ENCODE assay signal across 12 mouse cellular contexts in genomic region chrX:102082340-102082739, GRCm38 (mm10). TPM values are rescaled to one million over a fixed set of nuclear protein-coding genes. Genes with fewer than 3 reads are reported as not detected.
A peak's percentile ranks its signal among the peaks of the same experiment; 100 is the strongest.
DNase-seq lines count a peak whose midpoint lies in the region; ATAC-seq and TF ChIP-seq lines count a peak whose summit lies in the region.
"Had no signal": no experiment of that assay in that cellular context is flagged by ENCODE, and none has a peak within 500 bp of the region (broad histone marks: within the 10 kb centered on the region; RNA-seq: fewer than 3 reads in every experiment).

No protein-coding gene starts in this region.

- no peaks in the 10 kb centered on the region for H3K27me3 ChIP-seq in kidney, embryonic 14.5 days (ENCODE audit: control insufficient read depth, insufficient read depth, low read length)
- H3K27me3 ChIP-seq in forebrain, embryonic 15.5 days, result no peaks in the 10 kb centered on the region
- H3K27me3 ChIP-seq in limb, embryonic 13.5 days, result peaks cover 32% of the 10 kb centered on the region; the same call in 1 of the 2 replicates
- H3K27me3 ChIP-seq in neural tube, embryonic 15.5 days (replicated peaks), result 0 out of 2 replicates have a peak, but pooled peaks cover 3% of the 10 kb centered on the region

- H3K9me3 ChIP-seq in kidney, embryonic 14.5 days (ENCODE audit: control insufficient read depth, low read length), result no peaks in the 10 kb centered on the region
- no peaks in the 10 kb centered on the region for H3K9me3 ChIP-seq in forebrain, embryonic 15.5 days
- no peaks in the 10 kb centered on the region for H3K9me3 ChIP-seq in limb, embryonic 13.5 days
- no peaks in the 10 kb centered on the region for H3K9me3 ChIP-seq in neural tube, embryonic 15.5 days (replicated peaks)

- ATAC-seq in kidney, embryonic 14.5 days (ENCODE audit: low FRiP score, low TSS enrichment), result no peak
- ATAC-seq in forebrain, embryonic 15.5 days (replicated peaks), result peak; percentile 30; the same call in 1 of the 2 replicates
- no peak for ATAC-seq in limb, embryonic 13.5 days (ENCODE audit: low FRiP score, low read depth)
- ATAC-seq in neural tube, embryonic 15.5 days (ENCODE audit: low FRiP score), result 0 out of 2 replicates have a peak, but pooled peaks have one; percentile 4

- H3K27ac ChIP-seq in kidney, embryonic 14.5 days (ENCODE audit: low read depth, low read length), result peak overlapping the region; percentile 7; the same call in 1 of the 2 replicates
- H3K27ac ChIP-seq in forebrain, embryonic 15.5 days (replicated peaks), result peak overlapping the region; percentile 94
- H3K27ac ChIP-seq in limb, embryonic 13.5 days, result peak overlapping the region; percentile 69; the same call in 1 of the 2 replicates
- H3K27ac ChIP-seq in neural tube, embryonic 15.5 days (replicated peaks), result peak overlapping the region; percentile 77
- no peak overlapping the region for H3K27ac ChIP-seq in left cerebral cortex, adult 2 months

- TF ChIP-seq CTCF in left cerebral cortex, adult 2 months (IDR thresholded peaks at IDR 0.05), result no peak

- no peak overlapping the region for H3K4me3 ChIP-seq in kidney, embryonic 14.5 days (ENCODE audit: low read length)
- no peak overlapping the region for H3K4me3 ChIP-seq in forebrain, embryonic 15.5 days
- H3K4me3 ChIP-seq in limb, embryonic 13.5 days, result no peak overlapping the region
- no peak overlapping the region for H3K4me3 ChIP-seq in neural tube, embryonic 15.5 days (replicated peaks)
- H3K4me3 ChIP-seq in left cerebral cortex, adult 2 months, result no peak overlapping the region

- H3K36me3 ChIP-seq in kidney, embryonic 14.5 days (ENCODE audit: control insufficient read depth, insufficient read depth, low read length), result no peaks in the 10 kb centered on the region; the same call in 1 of the 2 replicates
- H3K36me3 ChIP-seq in forebrain, embryonic 15.5 days, result no peaks in the 10 kb centered on the region
- peaks cover 8% of the 10 kb centered on the region; the same call in 1 of the 2 replicates for H3K36me3 ChIP-seq in limb, embryonic 13.5 days
- H3K36me3 ChIP-seq in neural tube, embryonic 15.5 days, result no peaks in the 10 kb centered on the region

- no peak for DNase-seq in kidney, postnatal 4 days
- no peak for DNase-seq in adrenal gland, adult 2 months
- DNase-seq in left cerebral cortex, adult 2 months (ENCODE audit: extremely low spot score in 1 of 2, low spot score in 2 of 2), result no peak
- DNase-seq in ovary, postnatal 36 days (ENCODE audit: low spot score), result no peak
- DNase-seq: adrenal gland, adult 8-10 months; kidney, adult 11 months; lung, adult 18-20 months; thymus, postnatal 4 days had no signal

- intact Hi-C loops in left cerebral cortex, adult 2 months (cut with DNase I), result no loop called here

- 53% methylated on average over 5 of the region's 5 CpGs for WGBS in kidney, embryonic 14.5 days
- WGBS in forebrain, embryonic 15.5 days, result 31% methylated on average over 5 of the region's 5 CpGs
- WGBS in limb, embryonic 13.5 days, result 46% methylated on average over 5 of the region's 5 CpGs
- WGBS in neural tube, embryonic 15.5 days, result 18% methylated on average over 5 of the region's 5 CpGs

- H3K4me2 ChIP-seq in kidney, embryonic 14.5 days (replicated peaks; ENCODE audit: low read depth, low read length), result no peak overlapping the region
- H3K4me2 ChIP-seq in forebrain, embryonic 15.5 days (replicated peaks), result peak overlapping the region; percentile 20
- H3K4me2 ChIP-seq in limb, embryonic 13.5 days (replicated peaks), result no peak overlapping the region
- H3K4me2 ChIP-seq in neural tube, embryonic 15.5 days, result no peak overlapping the region

- H3K9ac ChIP-seq in kidney, embryonic 14.5 days (ENCODE audit: low read depth, low read length), result no peak overlapping the region
- no peak overlapping the region for H3K9ac ChIP-seq in forebrain, embryonic 15.5 days (replicated peaks)
- H3K9ac ChIP-seq in limb, embryonic 13.5 days, result no peak overlapping the region
- no peak overlapping the region for H3K9ac ChIP-seq in neural tube, embryonic 15.5 days (replicated peaks)

- 0 out of 2 replicates have a peak, but pooled peaks cover 7% of the 10 kb centered on the region for H3K4me1 ChIP-seq in kidney, embryonic 14.5 days (ENCODE audit: control insufficient read depth, insufficient read depth, low read length)
- peaks cover 31% of the 10 kb centered on the region for H3K4me1 ChIP-seq in forebrain, embryonic 15.5 days
- peaks cover 12% of the 10 kb centered on the region for H3K4me1 ChIP-seq in limb, embryonic 13.5 days
- peaks cover 12% of the 10 kb centered on the region for H3K4me1 ChIP-seq in neural tube, embryonic 15.5 days

RNA-seq across cellular contexts. Expression of gene Rtl5, which starts 11.2 kb away (rescaled TPM):
- polyA plus RNA-seq in kidney, embryonic 14.5 days (2014; fragmentation: Nextera tagmentation; extraction: Ambion mirVana), result 2.0 and 2.6 TPM in 2 replicates
- polyA plus RNA-seq in forebrain, embryonic 15.5 days (2015; fragmentation: Nextera tagmentation; extraction: Ambion mirVana), result 6.3 and 7.5 TPM in 2 replicates
- polyA plus RNA-seq in limb, embryonic 13.5 days (2015; fragmentation: Nextera tagmentation; extraction: Ambion mirVana), result 2.7 and 3.8 TPM in 2 replicates
- 4.7 and 6.3 TPM in 2 replicates for polyA plus RNA-seq in neural tube, embryonic 15.5 days (2015; fragmentation: Nextera tagmentation; extraction: Ambion mirVana)
- total RNA-seq in adrenal gland, adult 2 months (2021), result 1 to 10 TPM; 7.7 to 8.6 TPM
- polyA plus RNA-seq in adrenal gland, adult 2 months (2012; rRNA removed), result 8.2 and 9.8 TPM in 2 replicates
- total RNA-seq in left cerebral cortex, adult 2 months (2021), result 10 to 100 TPM; 20.2 to 25.7 TPM

RNA-seq across cellular contexts. Expression of gene Pin4, which starts 36.9 kb away (rescaled TPM):
- polyA plus RNA-seq in kidney, embryonic 14.5 days (2014; fragmentation: Nextera tagmentation; extraction: Ambion mirVana), result 73.2 and 103 TPM in 2 replicates
- polyA plus RNA-seq in forebrain, embryonic 15.5 days (2015; fragmentation: Nextera tagmentation; extraction: Ambion mirVana), result 61.5 and 71.5 TPM in 2 replicates
- polyA plus RNA-seq in limb, embryonic 13.5 days (2015; fragmentation: Nextera tagmentation; extraction: Ambion mirVana), result 74.8 and 75.3 TPM in 2 replicates
- polyA plus RNA-seq in neural tube, embryonic 15.5 days (2015; fragmentation: Nextera tagmentation; extraction: Ambion mirVana), result 69.9 and 71.6 TPM in 2 replicates
- 10 to 100 TPM; 65.5 to 72.8 TPM for total RNA-seq in adrenal gland, adult 2 months (2021)
- not detected in 2 replicates for polyA plus RNA-seq in adrenal gland, adult 2 months (2012; rRNA removed)
- 10 to 100 TPM; 28.2 to 29.9 TPM for total RNA-seq in left cerebral cortex, adult 2 months (2021)

Comparison
In these comparisons a context has a peak if more than half of its experiments do, and no peak if none do; other contexts are left out.
1. ATAC-seq: peak in forebrain, embryonic 15.5 days (single experiment) and neural tube, embryonic 15.5 days (single experiment); none in kidney, embryonic 14.5 days (single experiment) and limb, embryonic 13.5 days (single experiment).
2. RNA of gene Pin4, which starts 36.9 kb away (polyA plus RNA-seq): 74.8 to 75.3 TPM in limb, embryonic 13.5 days, 73.2 to 103 TPM in kidney, embryonic 14.5 days, 69.9 to 71.6 TPM in neural tube, embryonic 15.5 days and 61.5 to 71.5 TPM in forebrain, embryonic 15.5 days; not detected in adrenal gland, adult 2 months; every median in the first group is over 10 times any median in the second.